Mouse (Mus musculus) gastrocnemius, adult 2 months (tissue): ENCODE measurements around the gene Gm10153. TPM values are rescaled to one million over a fixed set of nuclear protein-coding genes. Genes with fewer than 3 reads are reported as not detected.
A peak's percentile ranks its signal among the peaks of the same experiment; 100 is the strongest.
"Not testable (repeated sequence)": the region's sequence is repeated elsewhere in the genome, so short reads cannot be mapped to it uniquely, and the experiment has no call there.

Experiments
- DNase-seq: peaks from one replicate; pipeline ENCODE4 v3.0.0; 2022
- H3K27ac ChIP-seq: fragments of 200-600 bp; 2 replicates; pipeline ENCODE4 v1.8.1; 2022; ENCODE audit warnings: mild to moderate bottlenecking
- H3K4me3 ChIP-seq: fragments of 200-600 bp; 2 replicates; pipeline ENCODE4 v1.8.1; 2022; ENCODE audit warnings: mild to moderate bottlenecking, moderate library complexity
- CTCF ChIP-seq: fragments of 200-600 bp; IDR thresholded peaks from 2 replicates; pipeline ENCODE4 v1.8.1; 2022; ENCODE audit warnings: antibody characterized with exemption, mild to moderate bottlenecking, moderate library complexity
- intact Hi-C: fragments of 180-260 bp; cut with DNase I; formaldehyde crosslinking; loops from one replicate; pipeline ENCODE4 v1.15.1; 2025
- total RNA-seq, 2 experiments: library from RNA; stranded (reverse); gene quantifications; 2 replicates each; pipeline ENCODE4 v1.2.3; 2021

The Gm10153 gene
- total RNA-seq, 2 experiments from 2014 or later, result not detected

- Histone ChIP-seq H3K27ac (no peak overlapping the region), H3K4me3 (no peak overlapping the region)
- intact Hi-C loops, result no loop called here
- DNase-seq, result no peak
- no peak for TF ChIP-seq CTCF
Observed at GRCm38 (mm10) chr7:142159366-142159765, 30.8 kb downstream of the Gm10153 start.

- H3K4me3 ChIP-seq, DNase-seq, intact Hi-C loops, H3K27ac ChIP-seq: not testable (repeated sequence)
Observed at GRCm38 (mm10) chr7:142157013-142157412, 33.2 kb downstream of the Gm10153 start, which contains the start of gene Gm29735. Gm29735 (minus strand) TSS chr7:142157113.

GRCm38 (mm10) chr7:142155308-142155707 lies 34.9 kb downstream of the Gm10153 start:
- no peak for DNase-seq
- intact Hi-C loops, result no loop called here
- Histone ChIP-seq H3K4me3 (no peak overlapping the region), H3K27ac (no peak overlapping the region)
- TF ChIP-seq CTCF, result no peak

DNA sequence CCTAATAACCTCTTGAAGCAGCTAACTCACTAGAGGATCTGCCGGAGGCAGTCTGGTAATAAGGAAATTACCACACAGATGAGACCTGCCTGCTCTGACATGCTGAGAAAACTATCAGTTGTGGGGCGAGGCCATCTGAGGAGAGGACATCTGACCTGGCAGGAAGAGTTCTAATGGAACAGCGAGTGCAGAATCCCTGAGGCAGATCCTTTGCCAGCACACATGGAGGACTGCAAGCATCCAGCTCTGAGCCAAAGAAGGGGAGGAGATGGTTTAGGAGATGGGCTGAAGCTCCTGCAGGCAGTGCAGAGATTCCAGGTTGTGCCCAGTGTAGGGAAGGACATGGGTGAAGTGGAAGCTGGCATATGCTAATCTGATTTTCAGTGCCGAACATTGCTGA lies 38.0 kb downstream of the Gm10153 start:
- no peak for DNase-seq
- no peak for TF ChIP-seq CTCF

DNA sequence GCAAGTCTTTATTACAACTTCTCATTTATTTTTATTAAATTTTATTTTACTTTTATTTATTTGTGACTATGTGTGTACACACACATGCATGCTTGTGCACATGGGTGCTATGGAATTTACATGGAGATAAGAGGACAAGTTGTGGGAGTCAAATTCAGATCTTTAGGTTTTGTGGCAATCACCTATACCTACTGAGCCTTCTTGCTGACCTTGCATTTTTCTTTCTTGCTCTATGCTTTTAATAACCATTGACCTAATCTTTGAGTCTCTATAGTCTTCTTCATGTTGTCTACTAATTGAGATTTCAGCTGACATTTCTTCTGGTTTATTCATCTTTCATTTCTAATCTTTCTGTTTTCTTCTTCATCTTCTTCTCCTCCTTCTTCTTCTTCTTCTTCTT lies 41.6 kb downstream of the Gm10153 start:
- H3K4me3 ChIP-seq, result no peak overlapping the region
- intact Hi-C loops, result loop anchor here (5.0 kb wide), 1 partner anchor 99 kb away; no protein-coding TSS in a partner anchor
- TF ChIP-seq CTCF, result no peak
- no peak overlapping the region for H3K27ac ChIP-seq
- DNase-seq, result no peak

More for the DNA sequence above, 38.0 kb downstream of the Gm10153 start:
- H3K4me3 ChIP-seq, result no peak overlapping the region
- no peak overlapping the region for H3K27ac ChIP-seq
- intact Hi-C loops, result no loop called here

DNA sequence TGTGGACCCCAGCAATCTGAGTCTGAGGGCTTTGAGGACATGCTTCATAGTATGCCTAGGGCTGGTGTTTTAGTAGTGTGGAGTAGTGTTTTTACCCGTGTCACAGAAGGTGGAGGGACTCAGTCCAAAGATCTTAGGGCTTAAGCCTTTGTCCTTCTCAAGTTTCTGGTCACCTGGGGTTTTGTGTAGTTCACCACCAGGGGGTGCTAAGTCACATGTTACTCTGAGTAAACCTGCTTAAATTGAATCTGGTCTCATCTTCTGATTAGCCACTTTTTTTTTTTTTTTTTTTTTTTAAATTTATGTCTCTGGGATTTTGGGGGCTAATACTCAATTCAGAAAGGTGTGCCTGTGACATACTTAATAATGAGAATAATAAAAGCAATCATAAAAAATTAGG lies 44.2 kb downstream of the Gm10153 start:
- Histone ChIP-seq H3K4me3 (no peak overlapping the region), H3K27ac (no peak overlapping the region)
- peak; percentile 62 for TF ChIP-seq CTCF
- DNase-seq, result peak; percentile 36
- intact Hi-C loops, result loop anchor here (2.0 to 5.0 kb wide), 2 partner anchors 101 to 139 kb away; no protein-coding TSS in a partner anchor

DNA sequence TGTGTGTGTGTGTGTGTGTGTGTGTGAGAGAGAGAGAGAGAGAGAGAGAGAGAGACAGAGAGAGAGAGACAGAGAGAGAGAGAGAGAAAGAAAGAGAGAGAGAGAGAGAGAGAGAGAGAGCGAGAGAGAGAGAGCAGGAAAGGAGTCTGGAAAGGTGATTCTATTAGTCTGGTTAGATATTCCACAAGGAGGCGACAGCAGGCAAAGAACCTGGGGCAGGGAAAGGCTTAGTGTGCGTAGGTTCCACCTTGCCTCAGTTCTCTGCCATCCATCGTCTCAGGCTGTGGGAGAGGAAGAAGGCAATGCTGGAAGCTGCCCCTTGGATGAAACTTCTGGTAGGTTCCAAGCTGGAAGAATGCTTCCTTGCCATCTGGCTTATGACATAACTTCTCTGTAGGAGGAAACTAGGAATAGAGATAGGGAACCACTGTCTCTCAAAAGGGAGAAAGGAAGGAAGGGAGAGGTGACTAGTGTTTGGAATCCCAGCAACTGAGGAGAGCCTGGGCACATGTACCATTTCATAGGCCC lies 44.7 kb downstream of the Gm10153 start:
- no peak overlapping the region for H3K4me3 ChIP-seq
- intact Hi-C loops, result loop anchor here (5.0 kb wide), 1 partner anchor 102 kb away; no protein-coding TSS in a partner anchor
- no peak for TF ChIP-seq CTCF
- no peak overlapping the region for H3K27ac ChIP-seq
- DNase-seq, result no peak

DNA sequence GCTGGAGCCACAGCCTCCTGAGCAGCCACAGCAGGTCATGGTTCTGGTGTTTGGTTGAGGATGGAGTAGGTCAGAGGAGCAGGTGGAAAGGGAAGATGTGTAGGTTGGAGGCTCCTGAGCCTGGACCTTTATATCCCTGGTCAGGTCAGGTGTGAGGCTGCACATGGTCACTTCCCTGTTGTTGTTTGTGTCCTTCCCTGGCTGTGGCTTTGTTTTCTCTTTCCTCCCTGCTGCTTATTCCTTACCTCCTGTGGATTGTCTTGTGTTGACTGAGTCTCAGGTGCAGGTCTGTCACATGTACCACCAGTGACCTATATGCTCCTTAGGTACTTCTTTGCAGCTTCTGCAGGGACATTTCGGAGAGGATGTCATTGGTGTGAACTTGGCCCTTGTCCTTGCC lies 45.7 kb downstream of the Gm10153 start, which contains the start of gene Gm45337:
Gm45337 (minus strand) TSS at position 101 of the 400 bp plus-strand sequence.
- no peak within 1 kb of the TSS for H3K4me3 ChIP-seq
- DNase-seq, result no peak
- no peak within 1 kb of the TSS for H3K27ac ChIP-seq
- intact Hi-C loops, result no loop called here
- no peak for TF ChIP-seq CTCF

- intact Hi-C loops, H3K27ac ChIP-seq, DNase-seq, H3K4me3 ChIP-seq: not testable (repeated sequence)
Observed at GRCm38 (mm10) chr7:142143506-142144010, 46.6 kb downstream of the Gm10153 start.

DNA sequence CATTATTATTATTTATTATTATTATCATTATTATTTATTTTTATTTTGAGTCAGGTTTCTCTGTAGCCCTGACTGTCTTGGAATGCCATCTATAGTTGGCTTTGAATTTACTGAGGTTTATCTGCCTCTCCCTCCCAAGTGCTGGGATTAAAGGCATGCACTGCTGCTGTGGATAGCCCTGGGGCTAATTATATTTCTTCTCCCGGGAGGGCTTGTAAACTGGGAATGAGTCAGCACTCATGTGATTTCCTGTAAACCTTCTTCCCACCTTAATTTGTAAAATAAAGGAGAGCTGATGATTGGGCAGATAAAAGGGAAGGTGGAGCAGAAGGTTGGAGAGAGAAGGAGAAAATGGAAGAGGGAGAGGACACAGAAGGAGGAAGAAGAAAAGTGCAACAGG lies 49.5 kb downstream of the Gm10153 start:
- no peak for TF ChIP-seq CTCF
- H3K4me3 ChIP-seq, result no peak overlapping the region
- no peak for DNase-seq
- intact Hi-C loops, result no loop called here
- no peak overlapping the region for H3K27ac ChIP-seq

Other genes starting within 250 kb of the Gm10153 start
- under 1 TPM; 0.25 to 0.38 TPM for gene Brsk2, start 240.6 kb downstream of the Gm10153 start, total RNA-seq
- gene Mob2, start 129.3 kb downstream of the Gm10153 start, total RNA-seq, result 10 to 100 TPM; 52.2 to 53.1 TPM
- gene Dusp8, start 94.5 kb downstream of the Gm10153 start, total RNA-seq, result 10 to 100 TPM; 20.5 to 44.4 TPM
- not detected for gene Gm45618, start 69.7 kb downstream of the Gm10153 start, total RNA-seq
- gene Gm39115, start 54.4 kb downstream of the Gm10153 start, total RNA-seq, result not detected
- gene Gm45337, start 45.8 kb downstream of the Gm10153 start, total RNA-seq, result not detected
- not detected for gene Gm29735, start 33.3 kb downstream of the Gm10153 start, total RNA-seq
- not detected for gene Gm4553, start 24.6 kb downstream of the Gm10153 start, total RNA-seq
- not detected for gene Krtap5-2, start 14.4 kb downstream of the Gm10153 start, total RNA-seq
- gene Krtap5-3, start 11.0 kb upstream of the Gm10153 start, total RNA-seq, result not detected
- not detected for gene Gm7579, start 21.5 kb upstream of the Gm10153 start, total RNA-seq
- not detected for gene Krtap5-5, start 39.6 kb upstream of the Gm10153 start, total RNA-seq
- gene Gm40460, start 50.7 kb upstream of the Gm10153 start, total RNA-seq, result not detected
- gene Gm2431, start 68.0 kb upstream of the Gm10153 start, total RNA-seq, result not detected
- not detected for gene Gm4559, start 84.0 kb upstream of the Gm10153 start, total RNA-seq
- gene Krtap5-1, start 106.7 kb upstream of the Gm10153 start, total RNA-seq, result not detected
- gene Krtap5-4, start 113.2 kb upstream of the Gm10153 start, total RNA-seq, result not detected
- 1 to 10 TPM; 3.0 to 4.1 TPM for gene Ifitm10, start 183.4 kb upstream of the Gm10153 start, total RNA-seq
- gene Gm49369, start 192.3 kb upstream of the Gm10153 start, total RNA-seq, result 1 to 10 TPM; 1.5 to 1.8 TPM
- gene Ctsd, start 197.6 kb upstream of the Gm10153 start, total RNA-seq, result 100 to 1,000 TPM; 411 to 467 TPM
- gene Syt8, start 244.5 kb upstream of the Gm10153 start, total RNA-seq, result not detected